Mouse (Mus musculus): Measurements from ENCODE around the gene Sfrp2.

DNA sequence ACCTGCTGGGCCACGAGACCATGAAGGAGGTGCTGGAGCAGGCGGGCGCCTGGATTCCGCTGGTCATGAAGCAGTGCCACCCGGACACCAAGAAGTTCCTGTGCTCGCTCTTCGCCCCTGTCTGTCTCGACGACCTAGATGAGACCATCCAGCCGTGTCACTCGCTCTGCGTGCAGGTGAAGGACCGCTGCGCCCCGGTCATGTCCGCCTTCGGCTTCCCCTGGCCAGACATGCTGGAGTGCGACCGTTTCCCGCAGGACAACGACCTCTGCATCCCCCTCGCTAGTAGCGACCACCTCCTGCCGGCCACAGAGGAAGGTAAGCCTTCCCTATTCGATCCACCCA, 577 bp downstream of the Sfrp2 start:
- no peak for TF ChIP-seq MXI1 (IDR thresholded peaks at IDR 0.05; ENCODE audit: low read depth, low read length)
- no peak for TF ChIP-seq POLR2A (IDR thresholded peaks at IDR 0.05; ENCODE audit: control insufficient read depth in 1 of 2, insufficient read depth in 1 of 2, low read depth in 1 of 2, low read length in 2 of 2, poor library complexity in 1 of 2)
- no peak for TF ChIP-seq CTCF (IDR thresholded peaks at IDR 0.05 in 2 of 3, conservative IDR thresholded peaks at IDR 0.05 in 1 of 3; ENCODE audit: control insufficient read depth in 1 of 3, insufficient read depth in 1 of 3, low read depth in 2 of 3, low read length in 3 of 3, poor library complexity in 1 of 3, severe bottlenecking in 1 of 3)
- TF ChIP-seq EP300 (IDR thresholded peaks at IDR 0.05; ENCODE audit: low read depth in 1 of 2, low read length in 2 of 2): no peak
- no peak for TF ChIP-seq ZNF384 (IDR thresholded peaks at IDR 0.05; ENCODE audit: low read depth, low read length)
